Mouse (Mus musculus) kidney, adult 2 months (tissue): Measurements from ENCODE around the gene Syce2.

Experiments used
- CTCF ChIP-seq: fragments of 200-500 bp; conservative IDR thresholded peaks from 2 replicates; pipeline ENCODE4 v1.5.1; 2011; ENCODE audit warnings: low read depth, mild to moderate bottlenecking, control low read depth, low read length, moderate library complexity, mixed read lengths; ENCODE audit not compliant: insufficient read depth, insufficient read length
- POLR2A ChIP-seq: fragments of 200-500 bp; IDR thresholded peaks from one replicate; pipeline ENCODE4 v1.6.1; 2011; ENCODE audit warnings: low read depth, low read length, control low read depth

DNA sequence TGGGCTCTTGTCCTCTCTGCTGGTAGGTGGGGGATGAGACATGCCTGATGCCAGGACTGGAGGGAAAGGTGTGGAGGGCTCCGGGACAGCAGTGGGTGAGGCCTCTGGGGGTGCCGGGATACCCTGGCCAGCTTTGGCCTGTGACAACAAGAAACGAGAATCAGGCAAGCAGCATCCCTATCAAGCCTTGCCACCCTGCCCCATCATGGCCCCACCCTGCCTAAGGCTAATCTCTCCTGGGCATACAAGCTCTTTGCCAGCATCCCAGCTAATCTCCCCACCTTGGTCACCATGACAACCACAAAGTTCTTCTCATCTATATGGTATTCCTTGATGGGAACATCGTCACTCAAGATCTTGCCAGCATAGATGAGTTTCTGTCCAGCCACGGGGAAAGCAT is 33.4 kb upstream of the Syce2 start:
- TF ChIP-seq CTCF (no peak), POLR2A (no peak)
